Mouse (Mus musculus) gastrocnemius, postnatal 10 days (tissue): Measurements from ENCODE around the gene Serinc4. TPM values are rescaled to one million over a fixed set of nuclear protein-coding genes. Genes with fewer than 3 reads are reported as not detected.
A peak's percentile ranks its signal among the peaks of the same experiment; 100 is the strongest.

Experiments used
- DNase-seq: peaks from one replicate; pipeline ENCODE4 v3.0.0; 2021; ENCODE audit warnings: mixed read lengths
- total RNA-seq, 2 experiments: library from RNA; stranded (reverse); gene quantifications; 2 replicates each; pipeline ENCODE4 v1.2.3; 2021

The Serinc4 gene
- total RNA-seq, 2 experiments from 2014 or later: 0.21 TPM; not detected in 1

GRCm38 (mm10) chr2:121447006-121447405 lies 9.6 kb downstream of the Serinc4 start:
- no peak for DNase-seq

GRCm38 (mm10) chr2:121446506-121446905 lies 10.1 kb downstream of the Serinc4 start:
- DNase-seq: no peak

- DNase-seq: no peak
Observed at GRCm38 (mm10) chr2:121445117-121445516, 11.5 kb downstream of the Serinc4 start.

GRCm38 (mm10) chr2:121444178-121444577 lies 12.4 kb downstream of the Serinc4 start, which contains the start of gene Ell3:
Gene Ell3 (minus strand): TSS chr2:121444278.
- no peak for DNase-seq

- DNase-seq: no peak
Observed at GRCm38 (mm10) chr2:121443068-121443349, 13.6 kb downstream of the Serinc4 start.

- peak; percentile 48 for DNase-seq
Observed at GRCm38 (mm10) chr2:121442259-121443067, 14.1 kb downstream of the Serinc4 start.

GRCm38 (mm10) chr2:121441800-121442199 lies 14.8 kb downstream of the Serinc4 start:
- no peak for DNase-seq

GRCm38 (mm10) chr2:121440834-121441605 lies 15.6 kb downstream of the Serinc4 start:
- no peak for DNase-seq

GRCm38 (mm10) chr2:121439746-121440145 lies 16.8 kb downstream of the Serinc4 start:
- no peak for DNase-seq

GRCm38 (mm10) chr2:121434854-121435253 lies 21.7 kb downstream of the Serinc4 start:
- no peak for DNase-seq

GRCm38 (mm10) chr2:121425890-121426289 lies 30.7 kb downstream of the Serinc4 start:
- no peak for DNase-seq

GRCm38 (mm10) chr2:121423166-121423565 lies 33.4 kb downstream of the Serinc4 start:
- no peak for DNase-seq

- DNase-seq: no peak
Observed at GRCm38 (mm10) chr2:121418476-121418875, 38.1 kb downstream of the Serinc4 start.

GRCm38 (mm10) chr2:121416356-121416755 lies 40.2 kb downstream of the Serinc4 start:
- no peak for DNase-seq

GRCm38 (mm10) chr2:121415591-121415990 lies 41.0 kb downstream of the Serinc4 start:
- DNase-seq: no peak

GRCm38 (mm10) chr2:121415103-121415502 lies 41.5 kb downstream of the Serinc4 start:
- DNase-seq: no peak

GRCm38 (mm10) chr2:121414139-121414685 lies 42.4 kb downstream of the Serinc4 start:
- no peak for DNase-seq

- peak; percentile 97 for DNase-seq
Observed at GRCm38 (mm10) chr2:121413387-121414042, 43.1 kb downstream of the Serinc4 start, which contains the start of the genes Pdia3 and Catsper2. Gene Pdia3 (plus strand): TSS chr2:121413775. Gene Catsper2 (minus strand): TSS chr2:121413792.

- no peak for DNase-seq
Observed at GRCm38 (mm10) chr2:121412843-121413386, 43.7 kb downstream of the Serinc4 start.

GRCm38 (mm10) chr2:121408160-121408559 lies 48.4 kb downstream of the Serinc4 start:
- DNase-seq: peak; percentile 17

- no peak for DNase-seq
Observed at GRCm38 (mm10) chr2:121403296-121403695, 53.3 kb downstream of the Serinc4 start.

GRCm38 (mm10) chr2:121396624-121397023 lies 60.0 kb downstream of the Serinc4 start:
- peak; percentile 89 for DNase-seq
